12 mouse cellular contexts compared by ENCODE assay signal in genomic region chr3:89806751-89807150, GRCm38 (mm10). TPM values are rescaled to one million over a fixed set of nuclear protein-coding genes. Genes with fewer than 3 reads are reported as not detected.
DNase-seq lines count a peak whose midpoint lies in the region; ATAC-seq and TF ChIP-seq lines count a peak whose summit lies in the region.
"Had no signal": no experiment of that assay in that cellular context is flagged by ENCODE, and none has a peak within 500 bp of the region (broad histone marks: within the 10 kb centered on the region; RNA-seq: fewer than 3 reads in every experiment).

No protein-coding gene starts in this region.

- 94% methylated on average over 2 of the region's 2 CpGs for WGBS in liver, adult 2 months
- 92% methylated on average over 2 of the region's 2 CpGs for WGBS in liver, embryonic 11.5 days
- 84% methylated on average over 2 of the region's 2 CpGs for WGBS in liver, embryonic 15.5 days (ENCODE audit: insufficient replicate concordance)
- WGBS in forebrain, postnatal 0 days: 89% methylated on average over 2 of the region's 2 CpGs

- H3K9ac ChIP-seq in liver, adult 2 months (ENCODE audit: low read depth, low read length): no peak overlapping the region
- H3K9ac ChIP-seq in liver, embryonic 11.5 days (ENCODE audit: low read depth, low read length): no peak overlapping the region
- no peak overlapping the region for H3K9ac ChIP-seq in MEL (ENCODE audit: control insufficient read depth, low read depth, low read length, poor library complexity, severe bottlenecking)
- no peak overlapping the region for H3K9ac ChIP-seq in liver, embryonic 15.5 days
- no peak overlapping the region for H3K9ac ChIP-seq in forebrain, postnatal 0 days
- H3K9ac ChIP-seq: limb, embryonic 12.5 days; neural tube, embryonic 12.5 days had no signal

- H3K4me1 ChIP-seq in liver, adult 2 months (ENCODE audit: control insufficient read depth, insufficient read depth, low read length): no peaks in the 10 kb centered on the region
- peaks cover 9% of the 10 kb centered on the region for H3K4me1 ChIP-seq in liver, embryonic 11.5 days (replicated peaks; ENCODE audit: control insufficient read depth, insufficient read depth, low read length)
- peaks cover 2 to 14% of the 10 kb centered on the region in 2 experiments; a peak in 3 of 4 replicates for H3K4me1 ChIP-seq in MEL (ENCODE audit: control insufficient read depth in 1 of 2, insufficient read depth in 2 of 2, low read length in 2 of 2)
- H3K4me1 ChIP-seq in liver, embryonic 15.5 days (replicated peaks): peaks cover 27% of the 10 kb centered on the region
- H3K4me1 ChIP-seq in forebrain, postnatal 0 days (ENCODE audit: insufficient read depth): no peaks in the 10 kb centered on the region
- H3K4me1 ChIP-seq: limb, embryonic 12.5 days; neural tube, embryonic 12.5 days had no signal

- H3K36me3 ChIP-seq in liver, adult 2 months (ENCODE audit: control insufficient read depth, insufficient read depth, low read length): no peaks in the 10 kb centered on the region
- no peaks in the 10 kb centered on the region for H3K36me3 ChIP-seq in liver, embryonic 11.5 days (ENCODE audit: control insufficient read depth, insufficient read depth, low read length)
- H3K36me3 ChIP-seq in MEL (ENCODE audit: control insufficient read depth in 1 of 2, insufficient read depth in 2 of 2, low read length in 2 of 2): peaks cover 0 to 8% of the 10 kb centered on the region in 2 experiments; a peak in 2 of 4 replicates
- H3K36me3 ChIP-seq in liver, embryonic 15.5 days (replicated peaks): no peaks in the 10 kb centered on the region
- no peaks in the 10 kb centered on the region for H3K36me3 ChIP-seq in forebrain, postnatal 0 days (ENCODE audit: insufficient read depth)
- H3K36me3 ChIP-seq: limb, embryonic 12.5 days; neural tube, embryonic 12.5 days had no signal

- no peak overlapping the region for H3K27ac ChIP-seq in liver, adult 2 months (replicated peaks; ENCODE audit: insufficient read depth, low read depth, low read length)
- no peak overlapping the region for H3K27ac ChIP-seq in liver, embryonic 11.5 days (ENCODE audit: low read depth, low read length)
- no peak overlapping the region for H3K27ac ChIP-seq in MEL (ENCODE audit: control insufficient read depth, low read depth, low read length)
- peak overlapping the region; percentile 97 for H3K27ac ChIP-seq in liver, embryonic 15.5 days (replicated peaks)
- H3K27ac ChIP-seq in forebrain, postnatal 0 days (ENCODE audit: low read depth, low read length): no peak overlapping the region
- H3K27ac ChIP-seq: limb, embryonic 12.5 days; neural tube, embryonic 12.5 days had no signal

- TF ChIP-seq POLR2A in liver, adult 2 months (IDR thresholded peaks at IDR 0.05; ENCODE audit: extremely low read depth, insufficient read depth, low read length): no peak
- no peak for TF ChIP-seq POLR2A in MEL (IDR thresholded peaks at IDR 0.05; ENCODE audit: control insufficient read depth in 1 of 2, insufficient read depth in 1 of 2, low read depth in 1 of 2, low read length in 2 of 2, poor library complexity in 1 of 2)

- TF ChIP-seq EP300 in MEL (IDR thresholded peaks at IDR 0.05; ENCODE audit: low read depth in 1 of 2, low read length in 2 of 2): no peak

- TF ChIP-seq RAD21 in MEL (IDR thresholded peaks at IDR 0.05; ENCODE audit: low read depth, low read length): peak; percentile 48

- no peak overlapping the region for H3K4me3 ChIP-seq in liver, adult 2 months (ENCODE audit: insufficient read depth, low read depth, low read length)
- H3K4me3 ChIP-seq in liver, embryonic 11.5 days (ENCODE audit: low read depth, low read length): no peak overlapping the region
- H3K4me3 ChIP-seq in MEL (ENCODE audit: control insufficient read depth in 1 of 2, insufficient read depth in 1 of 2, low read depth in 2 of 2, low read length in 2 of 2): no peak overlapping the region
- no peak overlapping the region for H3K4me3 ChIP-seq in liver, embryonic 15.5 days (replicated peaks)
- no peak overlapping the region for H3K4me3 ChIP-seq in forebrain, postnatal 0 days (ENCODE audit: low read depth, low read length)
- H3K4me3 ChIP-seq: limb, embryonic 12.5 days; neural tube, embryonic 12.5 days had no signal

- peak; percentile 48 for TF ChIP-seq CTCF in liver, adult 2 months (IDR thresholded peaks at IDR 0.05; ENCODE audit: low read depth, low read length)
- TF ChIP-seq CTCF in MEL (IDR thresholded peaks at IDR 0.05 in 2 of 3, conservative IDR thresholded peaks at IDR 0.05 in 1 of 3; ENCODE audit: control insufficient read depth in 1 of 3, insufficient read depth in 1 of 3, low read depth in 2 of 3, low read length in 3 of 3, poor library complexity in 1 of 3, severe bottlenecking in 1 of 3): peak; percentile 46 to 76 (median 69)
- TF ChIP-seq CTCF in forebrain, postnatal 0 days (IDR thresholded peaks at IDR 0.05; ENCODE audit: low read depth): no peak

- H3K27me3 ChIP-seq in liver, adult 2 months (ENCODE audit: control insufficient read depth, insufficient read depth, low read length): no peaks in the 10 kb centered on the region
- no peaks in the 10 kb centered on the region for H3K27me3 ChIP-seq in liver, embryonic 11.5 days (replicated peaks; ENCODE audit: control insufficient read depth, insufficient read depth, low read length)
- H3K27me3 ChIP-seq in MEL (ENCODE audit: control insufficient read depth in 1 of 2, insufficient read depth in 2 of 2, low read length in 2 of 2): no peaks in the 10 kb centered on the region
- H3K27me3 ChIP-seq in liver, embryonic 15.5 days: no peaks in the 10 kb centered on the region
- H3K27me3 ChIP-seq in forebrain, postnatal 0 days (ENCODE audit: insufficient read depth, low read length): no peaks in the 10 kb centered on the region
- H3K27me3 ChIP-seq: limb, embryonic 12.5 days; neural tube, embryonic 12.5 days had no signal

- H3K9me3 ChIP-seq in liver, embryonic 11.5 days (ENCODE audit: control insufficient read depth, low read length): no peaks in the 10 kb centered on the region
- H3K9me3 ChIP-seq in MEL (replicated peaks; ENCODE audit: insufficient read depth, low read length): no peaks in the 10 kb centered on the region
- no peaks in the 10 kb centered on the region for H3K9me3 ChIP-seq in liver, embryonic 15.5 days (replicated peaks)
- 0 out of 2 replicates have a peak, but pooled peaks cover 4% of the 10 kb centered on the region for H3K9me3 ChIP-seq in forebrain, postnatal 0 days (ENCODE audit: low read length)
- H3K9me3 ChIP-seq: limb, embryonic 12.5 days; neural tube, embryonic 12.5 days had no signal

- H3K4me2 ChIP-seq in liver, embryonic 11.5 days: no peak overlapping the region
- H3K4me2 ChIP-seq in liver, embryonic 15.5 days: no peak overlapping the region
- H3K4me2 ChIP-seq in forebrain, postnatal 0 days (ENCODE audit: low read depth): no peak overlapping the region
- H3K4me2 ChIP-seq: limb, embryonic 12.5 days; midbrain, embryonic 11.5 days; neural tube, embryonic 12.5 days had no signal

- no peak for ATAC-seq in liver, embryonic 11.5 days (replicated peaks; ENCODE audit: low FRiP score)
- ATAC-seq in liver, embryonic 15.5 days (ENCODE audit: insufficient read depth): no peak
- ATAC-seq in megakaryocyte, adult 5-6 weeks (ENCODE audit: poor library complexity, severe bottlenecking): no peak
- no peak for ATAC-seq in forebrain, postnatal 0 days
- ATAC-seq: activated CD4-positive, CD25-positive, alpha-beta regulatory T cell, adult 4 months; intestine, embryonic 16.5 days had no signal

- peak; percentile 13 for DNase-seq in liver, adult 2 months (ENCODE audit: extremely low read depth, low read depth, low spot score)
- DNase-seq in liver, embryonic 11.5 days (ENCODE audit: low spot score): no peak
- peak; percentile 31 for DNase-seq in CD4-positive helper T cell, adult 2 months (ENCODE audit: low read depth, low spot score)
- peak; percentile 79 for DNase-seq in MEL (ENCODE audit: low read depth, low spot score)
- no peak for DNase-seq in forebrain, postnatal 0 days

- no peaks in the 10 kb centered on the region for H3K79me2 ChIP-seq in liver, adult 2 months (ENCODE audit: control insufficient read depth, insufficient read depth, low read length)
- no peaks in the 10 kb centered on the region for H3K79me2 ChIP-seq in MEL (ENCODE audit: control insufficient read depth, insufficient read depth, low read length, poor library complexity)

RNA-seq across cellular contexts. Expression of gene She, which starts 24.4 kb away (rescaled TPM):
- 2.3 and 2.5 TPM in 2 replicates for total RNA-seq in liver, adult 2 months (2014; rRNA removed)
- 0.78 TPM in 2 replicates for polyA plus RNA-seq in liver, adult 2 months (2012; rRNA removed)
- 3.2 and 3.9 TPM in 2 replicates for polyA plus RNA-seq in liver, embryonic 11.5 days (2014; fragmentation: Nextera tagmentation; extraction: Ambion mirVana)
- 3.3 and 5.3 TPM in 2 replicates for total RNA-seq in MEL (2012; rRNA removed)
- polyA plus RNA-seq in MEL (2012; ENCODE audit: insufficient read depth in 1 of 2, insufficient read length in 2 of 2, low read depth in 1 of 2, low replicate concordance in 2 of 2, missing spikeins in 1 of 2): 1 to 10 TPM in 1 of 2 experiments, not detected in 1; 3.5 TPM
- polyA plus RNA-seq in liver, embryonic 15.5 days (2015; fragmentation: Nextera tagmentation; extraction: Ambion mirVana): 0.93 and 1.2 TPM in 2 replicates
- not detected in 2 replicates for total RNA-seq in megakaryocyte, adult 5-6 weeks (2015)
- not detected in 2 replicates for total RNA-seq in megakaryocyte, adult 5-6 weeks (2017)
- total RNA-seq in forebrain, postnatal 0 days (2014; rRNA removed): 1.8 and 2.1 TPM in 2 replicates
- 0.65 and 0.86 TPM in 2 replicates for polyA plus RNA-seq in forebrain, postnatal 0 days (2015; fragmentation: Nextera tagmentation; extraction: Ambion mirVana)

RNA-seq across cellular contexts. Expression of gene Ube2q1, which starts 33.3 kb away (rescaled TPM):
- total RNA-seq in liver, adult 2 months (2014; rRNA removed): 12.5 and 16.6 TPM in 2 replicates
- polyA plus RNA-seq in liver, adult 2 months (2012; rRNA removed): 9.1 and 10.0 TPM in 2 replicates
- polyA plus RNA-seq in liver, embryonic 11.5 days (2014; fragmentation: Nextera tagmentation; extraction: Ambion mirVana): 15.0 and 15.7 TPM in 2 replicates
- 72.6 and 73.8 TPM in 2 replicates for total RNA-seq in MEL (2012; rRNA removed)
- polyA plus RNA-seq in MEL (2012; ENCODE audit: insufficient read depth in 1 of 2, insufficient read length in 2 of 2, low read depth in 1 of 2, low replicate concordance in 2 of 2, missing spikeins in 1 of 2): 100 to 1,000 TPM in 1 of 2 experiments, 10 to 100 TPM in 1; 89.0 to 162 TPM
- 3.1 and 3.5 TPM in 2 replicates for polyA plus RNA-seq in liver, embryonic 15.5 days (2015; fragmentation: Nextera tagmentation; extraction: Ambion mirVana)
- total RNA-seq in megakaryocyte, adult 5-6 weeks (2015): 113 and 119 TPM in 2 replicates
- 133 and 138 TPM in 2 replicates for total RNA-seq in megakaryocyte, adult 5-6 weeks (2017)
- 68.9 and 71.9 TPM in 2 replicates for total RNA-seq in forebrain, postnatal 0 days (2014; rRNA removed)
- 9.5 and 9.9 TPM in 2 replicates for polyA plus RNA-seq in forebrain, postnatal 0 days (2015; fragmentation: Nextera tagmentation; extraction: Ambion mirVana)

RNA-seq across cellular contexts. Expression of gene Chrnb2, which starts 42.3 kb away (rescaled TPM):
- total RNA-seq in liver, adult 2 months (2014; rRNA removed): 0.28 and 0.54 TPM in 2 replicates
- polyA plus RNA-seq in liver, adult 2 months (2012; rRNA removed): 0.42 and 0.68 TPM in 2 replicates
- polyA plus RNA-seq in liver, embryonic 11.5 days (2014; fragmentation: Nextera tagmentation; extraction: Ambion mirVana): 0.34 and 0.36 TPM in 2 replicates
- total RNA-seq in MEL (2012; rRNA removed): 0.98 and 1.6 TPM in 2 replicates
- polyA plus RNA-seq in MEL (2012; ENCODE audit: insufficient read depth in 1 of 2, insufficient read length in 2 of 2, low read depth in 1 of 2, low replicate concordance in 2 of 2, missing spikeins in 1 of 2): 1 to 10 TPM in 1 of 2 experiments, not detected in 1; 4.0 TPM
- polyA plus RNA-seq in liver, embryonic 15.5 days (2015; fragmentation: Nextera tagmentation; extraction: Ambion mirVana): 0.16 and 0.17 TPM in 2 replicates
- total RNA-seq in megakaryocyte, adult 5-6 weeks (2015): 0.21 and 0.91 TPM in 2 replicates
- 0.49 and 0.51 TPM in 2 replicates for total RNA-seq in megakaryocyte, adult 5-6 weeks (2017)
- 32.8 and 41.9 TPM in 2 replicates for total RNA-seq in forebrain, postnatal 0 days (2014; rRNA removed)
- polyA plus RNA-seq in forebrain, postnatal 0 days (2015; fragmentation: Nextera tagmentation; extraction: Ambion mirVana): 14.5 and 17.3 TPM in 2 replicates

Comparison
In these comparisons a context has a peak if more than half of its experiments do, and no peak if none do; other contexts are left out.
1. DNase-seq: peak in liver, adult 2 months (single experiment), CD4-positive helper T cell, adult 2 months (single experiment) and MEL (single experiment); none in liver, embryonic 11.5 days (single experiment) and forebrain, postnatal 0 days (single experiment).